Mouse (Mus musculus): ENCODE measurements around the gene Pdzd2.

GRCm38 (mm10) chr15:12640755-12641154 is 99.0 kb downstream of the Pdzd2 start:
- TF ChIP-seq POLR2A (IDR thresholded peaks at IDR 0.05; ENCODE audit: low read depth, low read length) = no peak
- TF ChIP-seq CTCF (IDR thresholded peaks at IDR 0.05; ENCODE audit: borderline replicate concordance, insufficient read depth, low read length) = no peak

Measured in embryonic fibroblast, embryonic 13.5 days (primary cell).